Mouse (Mus musculus) lung, embryonic 16.5 days (tissue): ENCODE data around the gene Pigs. TPM values are rescaled to one million over a fixed set of nuclear protein-coding genes. Genes with fewer than 3 reads are reported as not detected.
A peak's percentile ranks its signal among the peaks of the same experiment; 100 is the strongest.

Source experiments
- ATAC-seq: fragments of 200-750 bp; cut with Nextera tagmentation; 2 replicates; pipeline ENCODE4 v1.8.0; 2017; ENCODE audit warnings: low read depth, mild to moderate bottlenecking, moderate library complexity
- H3K27ac ChIP-seq: fragments of 300-500 bp; sonication (generic); 2 replicates; pipeline ENCODE4 v1.5.1; 2014; ENCODE audit warnings: mild to moderate bottlenecking, control low read depth, low read length
- H3K27me3 ChIP-seq: fragments of 300-500 bp; sonication (generic); 2 replicates; pipeline ENCODE4 v1.6.1; 2014; ENCODE audit warnings: low read depth, low read length, mixed read lengths; ENCODE audit not compliant: control insufficient read depth, insufficient read depth
- H3K36me3 ChIP-seq: fragments of 300-500 bp; sonication (generic); 2 replicates; pipeline ENCODE4 v1.6.1; 2014; ENCODE audit warnings: low read length; ENCODE audit not compliant: control insufficient read depth, insufficient read depth
- H3K4me1 ChIP-seq: fragments of 300-500 bp; sonication (generic); replicated peaks from 2 replicates; pipeline ENCODE4 v1.6.1; 2014; ENCODE audit warnings: low read length, mixed read lengths; ENCODE audit not compliant: control insufficient read depth, insufficient read depth
- H3K4me2 ChIP-seq: fragments of 300-500 bp; sonication (generic); 2 replicates; pipeline ENCODE4 v1.6.1; 2014; ENCODE audit warnings: low read depth, low read length, control low read depth
- H3K4me3 ChIP-seq: fragments of 300-500 bp; sonication (generic); 2 replicates; pipeline ENCODE4 v1.5.1; 2014; ENCODE audit warnings: mild to moderate bottlenecking, low read length, control low read depth
- H3K9ac ChIP-seq: fragments of 300-500 bp; sonication (generic); 2 replicates; pipeline ENCODE4 v1.6.1; 2014; ENCODE audit warnings: low read length, control low read depth
- H3K9me3 ChIP-seq: fragments of 300-500 bp; sonication (generic); 2 replicates; pipeline ENCODE4 v1.6.1; 2016; ENCODE audit warnings: low read length; ENCODE audit not compliant: control insufficient read depth
- WGBS: fragments of 180-500 bp; shearing (Covaris S2); extraction: QIAGEN DNeasy Blood & Tissue Kit; methylation state at CpG from one replicate; pipeline ENCODE4 v1.1.7; 2014; 5-methylcytosine and 5-hydroxymethylcytosine counted together
- polyA plus RNA-seq: library from polyadenylated mRNA; unstranded; fragments of >200 nt; fragmentation: Nextera tagmentation; extraction: Ambion mirVana; gene quantifications from 2 replicates; pipeline ENCODE4 v1.2.1, GENCODE M21; 2015

Pigs gene
- polyA plus RNA-seq = 81.8 and 84.8 TPM in 2 replicates

- Histone ChIP-seq H3K27me3 (no peaks in the 10 kb centered on the region), H3K9me3 (no peaks in the 10 kb centered on the region), H3K4me1 (peaks cover 15% of the 10 kb centered on the region), H3K27ac (peak within 1 kb of the TSS; percentile 55; the same call in 1 of the 2 replicates), H3K36me3 (no peaks in the 10 kb centered on the region), H3K9ac (peak within 1 kb of the TSS; percentile 89), H3K4me3 (peak within 1 kb of the TSS; percentile 66), H3K4me2 (peak within 1 kb of the TSS; percentile 93)
- peak; percentile 98 for ATAC-seq
- 10% methylated on average over 37 of the region's 37 CpGs for WGBS
These were observed at the start of gene Pigs for GRCm38 (mm10) chr11:78327634-78328511. Pigs (plus strand) TSS chr11:78328415.

GRCm38 (mm10) chr11:78278853-78279252 is 49.4 kb upstream of the Pigs start:
- no peak overlapping the region for H3K9ac ChIP-seq
- peaks cover 62% of the 10 kb centered on the region for H3K36me3 ChIP-seq
- no peak overlapping the region for H3K4me3 ChIP-seq
- H3K9me3 ChIP-seq = no peaks in the 10 kb centered on the region
- H3K4me1 ChIP-seq = no peaks in the 10 kb centered on the region
- H3K4me2 ChIP-seq = no peak overlapping the region
- no peaks in the 10 kb centered on the region for H3K27me3 ChIP-seq
- no peak overlapping the region for H3K27ac ChIP-seq
- WGBS = 80% methylated on average over 7 of the region's 7 CpGs
- no peak for ATAC-seq

DNA sequence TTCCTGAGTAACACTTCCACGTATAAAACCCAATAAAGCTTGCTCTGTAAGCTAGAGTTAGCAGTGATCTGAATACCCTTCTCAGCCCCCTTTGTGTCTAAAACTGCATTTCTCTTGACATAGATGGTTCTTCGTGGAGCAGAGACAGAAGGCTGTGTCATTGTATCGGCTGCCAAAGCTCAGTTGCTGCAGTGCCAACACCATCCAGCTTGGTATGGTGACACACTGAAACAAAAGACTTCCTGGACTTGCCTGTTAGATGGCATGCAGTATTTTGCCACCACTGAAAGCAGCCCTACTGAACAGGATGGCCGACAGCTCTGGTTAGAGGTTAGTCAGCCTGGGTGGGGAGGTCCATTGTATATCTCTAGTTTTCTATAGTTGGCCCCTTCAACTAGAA is 48.6 kb upstream of the Pigs start:
- no peak for ATAC-seq
- Histone ChIP-seq H3K4me2 (no peak overlapping the region), H3K36me3 (peaks cover 65% of the 10 kb centered on the region), H3K9ac (no peak overlapping the region), H3K27ac (no peak overlapping the region), H3K4me1 (no peaks in the 10 kb centered on the region), H3K27me3 (no peaks in the 10 kb centered on the region), H3K9me3 (no peaks in the 10 kb centered on the region), H3K4me3 (no peak overlapping the region)
- 88% methylated on average over 4 of the region's 4 CpGs for WGBS

GRCm38 (mm10) chr11:78289146-78289763 is 39.0 kb upstream of the Pigs start:
- Histone ChIP-seq H3K4me3 (no peak overlapping the region), H3K9ac (no peak overlapping the region), H3K27ac (no peak overlapping the region), H3K27me3 (no peaks in the 10 kb centered on the region), H3K9me3 (no peaks in the 10 kb centered on the region), H3K4me1 (no peaks in the 10 kb centered on the region), H3K36me3 (peaks cover 43% of the 10 kb centered on the region), H3K4me2 (no peak overlapping the region)
- WGBS = 90% methylated on average over 7 of the region's 7 CpGs
- ATAC-seq = no peak

- Histone ChIP-seq H3K4me1 (no peaks in the 10 kb centered on the region), H3K4me2 (no peak within 1 kb of the TSS), H3K4me3 (no peak within 1 kb of the TSS), H3K9me3 (no peaks in the 10 kb centered on the region), H3K36me3 (peaks cover 30% of the 10 kb centered on the region), H3K9ac (no peak within 1 kb of the TSS), H3K27ac (no peak within 1 kb of the TSS), H3K27me3 (no peaks in the 10 kb centered on the region)
- 91% methylated on average over 4 of the region's 4 CpGs for WGBS
- ATAC-seq = no peak
These were observed 37.6 kb upstream of the Pigs start, which contains the start of gene BC030499 for GRCm38 (mm10) chr11:78290654-78291053. BC030499 (plus strand) TSS chr11:78290841.

DNA sequence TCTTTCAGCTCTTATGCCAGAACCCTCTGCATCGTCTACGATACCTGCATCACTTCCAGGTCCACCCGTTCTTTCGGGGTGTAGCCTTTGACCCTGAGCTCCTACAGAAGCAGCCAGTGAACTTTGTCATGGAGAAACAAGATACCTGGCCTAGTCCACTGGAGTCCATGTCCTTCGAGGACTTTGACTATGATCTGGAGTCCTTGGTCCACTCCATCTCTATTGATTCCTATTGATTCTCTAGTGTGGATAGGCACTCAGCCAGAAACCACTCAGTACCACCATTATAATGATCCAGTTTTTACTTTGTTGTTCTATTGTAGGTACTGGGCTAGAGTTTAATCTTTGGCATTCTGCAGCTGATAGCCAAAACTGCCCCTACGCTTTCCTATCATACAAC is 33.6 kb upstream of the Pigs start:
- Histone ChIP-seq H3K4me1 (no peaks in the 10 kb centered on the region), H3K4me3 (no peak overlapping the region), H3K9me3 (no peaks in the 10 kb centered on the region), H3K27ac (no peak overlapping the region), H3K27me3 (no peaks in the 10 kb centered on the region), H3K36me3 (peaks cover 5% of the 10 kb centered on the region), H3K4me2 (no peak overlapping the region), H3K9ac (no peak overlapping the region)
- no peak for ATAC-seq
- WGBS = 95% methylated on average over 6 of the region's 6 CpGs

- WGBS = 55% methylated on average over 7 of the region's 7 CpGs
These were observed 27.3 kb upstream of the Pigs start for GRCm38 (mm10) chr11:78300917-78301316.

GRCm38 (mm10) chr11:78301357-78302084 is 26.7 kb upstream of the Pigs start, which contains the start of gene Spag5:
Spag5 (plus strand) TSS chr11:78301529.
- ATAC-seq = peak; percentile 100
- Histone ChIP-seq H3K4me3 (peak within 1 kb of the TSS; percentile 86), H3K9ac (peak within 1 kb of the TSS; percentile 87), H3K4me1 (peaks cover 4% of the 10 kb centered on the region; the same call in 1 of the 2 replicates), H3K4me2 (peak within 1 kb of the TSS; percentile 83), H3K27ac (peak within 1 kb of the TSS; percentile 82), H3K27me3 (no peaks in the 10 kb centered on the region), H3K9me3 (no peaks in the 10 kb centered on the region), H3K36me3 (peaks cover 16% of the 10 kb centered on the region)
- WGBS = under 1% methylated on average over 49 of the region's 49 CpGs

More at GRCm38 (mm10) chr11:78300917-78301316, 27.3 kb upstream of the Pigs start:
- Histone ChIP-seq H3K36me3 (peaks cover 14% of the 10 kb centered on the region), H3K9me3 (no peaks in the 10 kb centered on the region), H3K9ac (peak overlapping the region; percentile 87), H3K27ac (peak overlapping the region; percentile 69), H3K4me2 (peak overlapping the region; percentile 83), H3K27me3 (no peaks in the 10 kb centered on the region), H3K4me3 (peak overlapping the region; percentile 86), H3K4me1 (peaks cover 3% of the 10 kb centered on the region; the same call in 1 of the 2 replicates)
- peak; percentile 37 for ATAC-seq
